Mouse (Mus musculus): Measurements from ENCODE around the gene Snx29. TPM values are rescaled to one million over a fixed set of nuclear protein-coding genes. Genes with fewer than 3 reads are reported as not detected.

Snx29 gene
- total and polyA plus RNA-seq, 3 experiments, result 1.2 to 3.2 (median 3.1) TPM

DNA sequence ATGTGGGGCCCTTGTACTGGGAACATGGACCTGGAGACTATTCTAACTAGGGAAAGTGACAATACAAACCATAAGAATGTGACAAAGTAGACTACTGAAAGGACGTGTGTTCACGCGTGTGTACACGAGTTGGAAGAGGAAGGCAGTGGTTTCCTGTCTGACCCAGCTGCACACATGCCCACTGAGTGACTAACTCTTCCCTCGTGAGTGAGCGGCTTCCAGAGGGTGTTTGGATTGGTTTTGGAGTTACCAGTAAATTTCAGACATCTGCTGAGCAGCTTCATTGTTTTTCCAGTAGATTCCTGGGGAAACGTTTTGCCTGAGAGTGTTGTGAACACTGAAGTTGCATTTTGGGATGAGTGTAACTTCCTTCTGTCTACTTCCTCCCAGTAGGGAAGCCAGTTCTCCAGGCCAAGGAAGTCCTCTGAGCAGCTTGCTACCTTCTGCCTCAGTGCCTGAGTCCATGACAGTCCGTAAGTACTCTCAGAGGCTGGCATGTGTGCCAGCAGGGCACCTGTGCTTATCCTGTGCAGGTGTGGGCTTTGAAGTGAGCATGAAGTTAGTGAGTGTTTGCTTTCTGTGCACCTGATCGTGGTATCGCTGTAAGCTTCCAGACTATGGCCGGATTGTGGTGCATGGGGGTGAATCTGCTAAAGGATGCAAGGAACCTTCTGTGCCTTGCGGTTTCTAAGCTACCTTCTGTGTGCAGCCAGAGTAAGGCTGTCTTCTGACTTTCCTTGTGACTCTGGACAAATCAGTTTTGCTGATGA, 97.8 kb downstream of the Snx29 start:
- in situ Hi-C loops (cut with MboI; ENCODE audit: low pct_ligation_motif_present, low pct_unique_long_range_greater_than_20kb, low sequenced_read_pairs), result no loop called here
- Histone ChIP-seq H3K27me3 (replicated peaks) (no peaks in the 10 kb centered on the region), H3K4me1 (ENCODE audit: control insufficient read depth in 1 of 2, insufficient read depth in 2 of 2) (peaks cover 0 to 16% of the 10 kb centered on the region in 2 experiments; a peak in 2 of 4 replicates), H3K27ac (ENCODE audit: insufficient read depth, low read depth) (no peak overlapping the region), H3K4me3 (replicated peaks in 1 of 3; ENCODE audit: low read depth in 2 of 3, low read length in 2 of 3, poor library complexity in 1 of 3) (no peak overlapping the region), H3K9ac (ENCODE audit: insufficient read depth, low read depth) (no peak overlapping the region), H3K9me3 (replicated peaks; ENCODE audit: low read length) (peaks cover 10% of the 10 kb centered on the region), H3K79me2 (replicated peaks; ENCODE audit: control insufficient read depth, extremely low read depth, insufficient read depth, poor library complexity, severe bottlenecking) (no peaks in the 10 kb centered on the region), H3K4me2 (ENCODE audit: insufficient read depth, low read depth, poor library complexity, severe bottlenecking) (no peak overlapping the region), H3K36me3 (replicated peaks in 1 of 2; ENCODE audit: control insufficient read depth in 1 of 2, insufficient read depth in 1 of 2, low read length in 1 of 2) (peaks cover 0 to 2% of the 10 kb centered on the region in 2 experiments)
- DNase-seq (ENCODE audit: extremely low read depth), result no peak
- TF ChIP-seq CHD2 (IDR thresholded peaks at IDR 0.05; ENCODE audit: low read length) (no peak), USF2 (conservative IDR thresholded peaks at IDR 0.05; ENCODE audit: low read depth, low read length) (no peak), UBTF (IDR thresholded peaks at IDR 0.05; ENCODE audit: low read depth, low read length) (no peak), KAT2A (IDR thresholded peaks at IDR 0.05; ENCODE audit: insufficient replicate concordance, low read length) (no peak), ELF1 (IDR thresholded peaks at IDR 0.05; ENCODE audit: low read depth, low read length) (no peak), PAX5 (IDR thresholded peaks at IDR 0.05; ENCODE audit: low read length) (no peak), EP300 (IDR thresholded peaks at IDR 0.05; ENCODE audit: low read length) (no peak), JUND (conservative IDR thresholded peaks at IDR 0.05; ENCODE audit: low read depth, low read length) (no peak), IRF4 (IDR thresholded peaks at IDR 0.05; ENCODE audit: low read depth, low read length) (no peak), E2F4 (IDR thresholded peaks at IDR 0.05; ENCODE audit: insufficient replicate concordance, low read depth, low read length) (no peak), NRF1 (IDR thresholded peaks at IDR 0.05; ENCODE audit: low read depth, low read length) (no peak), BHLHE40 (IDR thresholded peaks at IDR 0.05; ENCODE audit: low read depth, low read length) (no peak), MAX (IDR thresholded peaks at IDR 0.05; ENCODE audit: low read length) (no peak)
- dilution Hi-C loops (cut with MboI; ENCODE audit: extremely low pct_ligation_motif_present, extremely low pct_unique_long_range_greater_than_20kb, low sequenced_read_pairs), result no loop called here

- DNase-seq (ENCODE audit: extremely low read depth), result no peak
- Histone ChIP-seq H3K4me2 (ENCODE audit: insufficient read depth, low read depth, poor library complexity, severe bottlenecking) (no peak overlapping the region), H3K9me3 (replicated peaks; ENCODE audit: low read length) (peaks cover 10% of the 10 kb centered on the region), H3K27me3 (replicated peaks) (no peaks in the 10 kb centered on the region), H3K4me1 (ENCODE audit: control insufficient read depth in 1 of 2, insufficient read depth in 2 of 2) (peaks cover 1 to 16% of the 10 kb centered on the region in 2 experiments; a peak in 3 of 4 replicates), H3K9ac (ENCODE audit: insufficient read depth, low read depth) (no peak overlapping the region), H3K36me3 (replicated peaks in 1 of 2; ENCODE audit: control insufficient read depth in 1 of 2, insufficient read depth in 1 of 2, low read length in 1 of 2) (peaks cover 0 to 2% of the 10 kb centered on the region in 2 experiments), H3K4me3 (replicated peaks in 1 of 3; ENCODE audit: low read depth in 2 of 3, low read length in 2 of 3, poor library complexity in 1 of 3) (no peak overlapping the region), H3K27ac (ENCODE audit: insufficient read depth, low read depth) (no peak overlapping the region), H3K79me2 (replicated peaks; ENCODE audit: control insufficient read depth, extremely low read depth, insufficient read depth, poor library complexity, severe bottlenecking) (no peaks in the 10 kb centered on the region)
- TF ChIP-seq ZC3H11A (IDR thresholded peaks at IDR 0.05; ENCODE audit: low read depth, low read length) (no peak), CTCF (conservative IDR thresholded peaks at IDR 0.05 in 1 of 2, IDR thresholded peaks at IDR 0.05 in 1 of 2; ENCODE audit: low read depth in 2 of 2, low read length in 2 of 2) (no peak), UBTF (IDR thresholded peaks at IDR 0.05; ENCODE audit: low read depth, low read length) (no peak), E2F4 (IDR thresholded peaks at IDR 0.05; ENCODE audit: insufficient replicate concordance, low read depth, low read length) (no peak), JUN (IDR thresholded peaks at IDR 0.05; ENCODE audit: insufficient read depth, low read depth, low read length) (no peak), GABPA (IDR thresholded peaks at IDR 0.05; ENCODE audit: insufficient replicate concordance, low read depth, low read length) (no peak), RAD21 (IDR thresholded peaks at IDR 0.05; ENCODE audit: low read depth, low read length) (no peak), MAFK (IDR thresholded peaks at IDR 0.05; ENCODE audit: insufficient replicate concordance, low read length) (no peak), POLR2AphosphoS2 (IDR thresholded peaks at IDR 0.05; ENCODE audit: low read depth, low read length) (no peak)
- in situ Hi-C loops (cut with MboI; ENCODE audit: low pct_ligation_motif_present, low pct_unique_long_range_greater_than_20kb, low sequenced_read_pairs), result no loop called here
- dilution Hi-C loops (cut with MboI; ENCODE audit: extremely low pct_ligation_motif_present, extremely low pct_unique_long_range_greater_than_20kb, low sequenced_read_pairs), result no loop called here
These were observed 99.5 kb downstream of the Snx29 start for GRCm38 (mm10) chr16:11422165-11422564.

All from CH12.LX (cell line).